Mouse (Mus musculus) forebrain, embryonic 14.5 days (tissue): Measurements from ENCODE around the gene Atxn7l1. TPM values are rescaled to one million over a fixed set of nuclear protein-coding genes. Genes with fewer than 3 reads are reported as not detected.

Source experiments
- ATAC-seq: fragments of 200-750 bp; cut with Nextera tagmentation; 2 replicates; pipeline ENCODE4 v1.8.0; 2017; ENCODE audit warnings: mild to moderate bottlenecking, moderate library complexity
- DNase-seq: peaks from one replicate; pipeline ENCODE4 v3.0.0-alpha.2; 2015; ENCODE audit warnings: low spot score
- H3K27ac ChIP-seq: fragments of 300-500 bp; sonication (generic); 2 replicates; pipeline ENCODE4 v1.5.1; 2014; ENCODE audit warnings: low read depth, mild to moderate bottlenecking, control low read depth, low read length, moderate library complexity
- H3K27me3 ChIP-seq: fragments of 300-500 bp; sonication (generic); replicated peaks from 2 replicates; pipeline ENCODE4 v1.6.1; 2014; ENCODE audit warnings: low read length, control low read depth, mixed read lengths; ENCODE audit not compliant: control insufficient read depth, insufficient read depth
- H3K36me3 ChIP-seq: fragments of 300-500 bp; sonication (generic); 2 replicates; pipeline ENCODE4 v1.6.1; 2014; ENCODE audit warnings: low read length, control low read depth; ENCODE audit not compliant: control insufficient read depth, insufficient read depth
- H3K4me1 ChIP-seq: fragments of 300-500 bp; sonication (generic); 2 replicates; pipeline ENCODE4 v1.6.1; 2014; ENCODE audit warnings: antibody characterized with exemption, low read length, control low read depth; ENCODE audit not compliant: control insufficient read depth, insufficient read depth
- H3K4me2 ChIP-seq: fragments of 300-500 bp; sonication (generic); 2 replicates; pipeline ENCODE4 v1.6.1; 2014; ENCODE audit warnings: mild to moderate bottlenecking, control low read depth, low read length
- H3K4me3 ChIP-seq: fragments of 300-500 bp; sonication (generic); 2 replicates; pipeline ENCODE4 v1.5.1; 2014; ENCODE audit warnings: low read depth, low read length, control low read depth
- H3K9ac ChIP-seq: fragments of 300-500 bp; sonication (generic); 2 replicates; pipeline ENCODE4 v1.6.1; 2014; ENCODE audit warnings: mild to moderate bottlenecking, low read length, control low read depth, moderate library complexity
- H3K9me3 ChIP-seq: fragments of 300-500 bp; sonication (generic); replicated peaks from 2 replicates; pipeline ENCODE4 v1.6.1; 2016; ENCODE audit warnings: low read length, control low read depth, mixed read lengths; ENCODE audit not compliant: control insufficient read depth
- WGBS: fragments of 180-500 bp; shearing (Covaris S2); extraction: QIAGEN DNeasy Blood & Tissue Kit; methylation state at CpG from one replicate; pipeline ENCODE4 v1.1.7; 2014; 5-methylcytosine and 5-hydroxymethylcytosine counted together
- polyA plus RNA-seq: library from polyadenylated mRNA; unstranded; fragments of >200 nt; fragmentation: Nextera tagmentation; extraction: Ambion mirVana; gene quantifications from 2 replicates; pipeline ENCODE4 v1.2.1, GENCODE M21; 2014

Atxn7l1 gene
- polyA plus RNA-seq, 1 experiment from 2014 or later, result 18.1 TPM

DNA sequence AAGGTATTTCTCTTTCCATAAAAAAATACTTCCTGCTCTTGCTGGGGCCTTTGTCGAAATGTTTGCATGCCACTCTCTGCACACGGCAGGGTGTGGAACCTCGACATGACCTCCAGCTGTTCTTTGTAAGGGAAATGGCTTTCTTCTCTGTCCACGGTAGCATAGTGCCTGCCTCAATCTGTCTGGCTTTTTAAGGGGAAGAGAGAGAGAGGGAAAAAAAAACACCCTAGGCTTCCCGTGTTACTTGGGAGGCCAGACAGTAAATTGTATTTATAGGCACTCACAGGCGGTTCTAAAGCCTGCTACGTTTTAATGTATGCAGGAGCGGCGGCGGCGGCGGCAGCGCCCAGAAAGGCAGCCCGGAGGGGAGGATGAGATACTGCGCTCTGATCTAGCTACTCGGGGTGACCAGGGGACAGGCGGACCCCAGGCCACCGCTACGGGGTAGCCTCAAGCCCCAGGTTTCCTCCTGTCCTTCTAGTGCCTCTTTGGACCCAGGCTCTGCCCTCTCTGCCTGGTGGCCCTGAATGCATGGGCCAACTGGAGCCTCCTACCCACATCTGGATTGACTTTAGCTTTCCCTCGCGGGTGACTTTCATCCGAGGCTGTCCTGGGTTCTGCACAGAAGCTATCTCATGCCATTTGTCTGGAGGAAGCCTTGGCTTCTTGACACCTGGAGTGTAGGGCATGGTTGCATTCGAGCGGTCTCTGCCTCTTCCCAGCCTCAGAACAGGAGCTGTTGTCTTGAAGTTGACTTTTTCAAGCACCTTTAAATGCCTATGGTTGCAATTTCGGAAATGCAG is 197.7 kb downstream of the Atxn7l1 start:
- Histone ChIP-seq H3K4me1 (peaks cover 32% of the 10 kb centered on the region), H3K4me2 (peak overlapping the region; percentile 43), H3K9ac (peak overlapping the region; percentile 52), H3K27ac (peak overlapping the region; percentile 40), H3K4me3 (no peak overlapping the region), H3K9me3 (no peaks in the 10 kb centered on the region), H3K27me3 (no peaks in the 10 kb centered on the region), H3K36me3 (no peaks in the 10 kb centered on the region)
- ATAC-seq (0 out of 2 replicates have a peak, but pooled peaks have one; percentile 13), DNase-seq (peak; percentile 59)
- 10% methylated on average over 25 of the region's 25 CpGs for WGBS

DNA sequence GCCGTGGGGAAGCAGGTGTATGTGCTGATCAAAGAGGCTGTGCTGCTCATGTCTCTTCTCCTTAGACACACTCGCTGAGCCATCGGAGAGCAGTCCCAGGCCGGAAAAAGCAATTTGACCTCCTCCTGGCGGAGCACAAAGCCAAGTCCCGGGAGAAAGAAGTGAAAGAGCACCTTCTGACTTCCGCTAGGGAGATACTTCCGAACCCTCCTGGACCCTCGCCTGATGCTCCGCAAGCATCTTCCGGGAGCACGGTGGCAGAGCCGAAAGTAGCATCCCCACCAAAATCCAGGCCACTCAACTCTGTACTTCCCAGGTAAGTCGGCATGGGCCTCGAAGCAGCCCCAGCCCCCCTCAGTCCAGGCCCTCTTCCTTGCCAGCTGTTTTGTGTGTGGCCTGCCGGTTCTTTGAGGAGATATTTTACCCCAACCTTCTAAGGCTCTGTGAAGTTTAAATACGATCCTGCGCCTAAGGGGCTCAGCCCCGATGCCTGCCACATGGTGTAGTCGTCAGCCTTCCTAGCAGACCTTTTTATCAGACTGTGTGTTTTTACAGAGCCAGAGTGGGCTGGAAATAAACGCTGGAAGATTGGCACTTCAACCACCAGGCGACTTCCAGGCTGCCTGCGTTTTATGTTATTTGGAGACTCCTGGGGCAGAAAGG is 198.4 kb downstream of the Atxn7l1 start:
- WGBS, result 42% methylated on average over 23 of the region's 23 CpGs
- no peak overlapping the region; the same call in 1 of the 2 replicates for H3K9ac ChIP-seq
- no peak for DNase-seq
- no peaks in the 10 kb centered on the region for H3K36me3 ChIP-seq
- H3K9me3 ChIP-seq, result no peaks in the 10 kb centered on the region
- peaks cover 25% of the 10 kb centered on the region for H3K4me1 ChIP-seq
- ATAC-seq, result no peak
- peak overlapping the region; percentile 43 for H3K4me2 ChIP-seq
- no peaks in the 10 kb centered on the region for H3K27me3 ChIP-seq
- H3K4me3 ChIP-seq, result no peak overlapping the region
- peak overlapping the region; percentile 40; the same call in 1 of the 2 replicates for H3K27ac ChIP-seq

DNA sequence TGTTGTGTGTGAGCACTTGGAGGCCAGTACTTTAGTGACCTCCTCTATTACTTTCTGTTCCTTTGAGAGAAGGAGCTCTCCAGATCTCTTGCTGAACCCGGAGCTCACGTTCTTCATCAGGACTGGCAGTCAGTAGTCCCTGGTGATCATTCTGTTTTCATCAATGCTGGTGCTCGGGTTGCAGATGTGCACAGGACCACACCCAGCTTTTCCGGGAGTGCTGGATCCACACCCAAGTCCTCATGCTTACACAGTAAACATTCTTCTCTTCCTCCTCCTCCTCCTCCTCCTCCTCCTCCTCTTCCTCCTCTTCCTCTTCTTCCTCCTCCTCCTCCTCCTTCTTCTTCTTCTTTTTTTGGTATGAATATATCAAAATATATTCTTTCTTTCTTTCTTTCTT is 205.2 kb downstream of the Atxn7l1 start:
- Histone ChIP-seq H3K4me1 (no peaks in the 10 kb centered on the region), H3K4me3 (no peak overlapping the region), H3K4me2 (no peak overlapping the region), H3K27me3 (no peaks in the 10 kb centered on the region), H3K9me3 (no peaks in the 10 kb centered on the region), H3K36me3 (no peaks in the 10 kb centered on the region), H3K9ac (no peak overlapping the region), H3K27ac (no peak overlapping the region)
- DNase-seq, result no peak
- WGBS, result 88% methylated on average over 4 of the region's 4 CpGs
- no peak for ATAC-seq

DNA sequence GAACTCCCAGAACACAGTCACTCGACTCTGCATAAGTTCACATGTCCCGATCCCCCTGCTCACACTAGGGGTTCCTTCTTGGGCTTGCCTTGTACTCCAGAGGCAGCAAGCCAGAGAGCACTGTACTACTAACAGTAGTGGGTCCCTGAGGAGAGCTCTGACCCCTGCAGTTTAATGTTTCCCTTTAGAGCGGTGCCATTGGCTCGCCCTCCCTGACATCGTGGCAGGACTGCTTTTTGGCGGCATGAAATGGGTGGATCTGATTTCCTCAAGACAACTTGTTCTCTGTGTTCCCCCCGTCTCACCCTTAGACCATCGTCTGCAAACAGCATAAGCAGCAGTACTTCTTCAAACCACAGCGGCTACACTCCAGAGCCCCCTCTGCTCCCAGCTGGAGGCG is 210.9 kb downstream of the Atxn7l1 start:
- DNase-seq (no peak), ATAC-seq (no peak)
- Histone ChIP-seq H3K27ac (no peak overlapping the region), H3K9ac (no peak overlapping the region), H3K27me3 (no peaks in the 10 kb centered on the region), H3K9me3 (no peaks in the 10 kb centered on the region), H3K36me3 (no peaks in the 10 kb centered on the region), H3K4me1 (0 out of 2 replicates have a peak, but pooled peaks cover 6% of the 10 kb centered on the region), H3K4me3 (no peak overlapping the region), H3K4me2 (no peak overlapping the region)
- whole genome bisulfite sequencing, result 91% methylated on average over 10 of the region's 10 CpGs

DNA sequence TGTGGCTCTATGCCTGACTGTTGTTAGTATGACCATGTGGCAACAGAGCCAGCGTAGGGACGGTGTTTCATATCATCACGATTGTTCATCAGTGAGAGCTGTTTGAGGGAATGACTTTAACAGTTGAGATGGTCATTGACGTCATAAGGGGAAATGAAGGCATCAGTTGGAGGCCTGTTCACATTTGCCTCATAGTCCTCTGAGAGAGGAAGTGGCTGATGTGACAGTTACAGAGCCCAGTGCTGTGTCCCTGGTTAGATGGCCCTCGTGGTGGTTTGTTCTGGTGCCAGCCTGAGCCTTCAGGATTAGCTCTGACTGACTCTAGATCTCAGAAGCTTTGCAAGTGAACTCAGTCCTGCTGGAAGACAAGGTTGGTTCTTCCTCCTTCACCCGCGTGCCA is 211.7 kb downstream of the Atxn7l1 start:
- Histone ChIP-seq H3K27ac (no peak overlapping the region), H3K9ac (no peak overlapping the region), H3K4me2 (no peak overlapping the region), H3K27me3 (no peaks in the 10 kb centered on the region), H3K36me3 (no peaks in the 10 kb centered on the region), H3K4me3 (no peak overlapping the region), H3K9me3 (no peaks in the 10 kb centered on the region), H3K4me1 (0 out of 2 replicates have a peak, but pooled peaks cover 6% of the 10 kb centered on the region)
- ATAC-seq (no peak), DNase-seq (no peak)
- 95% methylated on average over 7 of the region's 7 CpGs for WGBS

DNA sequence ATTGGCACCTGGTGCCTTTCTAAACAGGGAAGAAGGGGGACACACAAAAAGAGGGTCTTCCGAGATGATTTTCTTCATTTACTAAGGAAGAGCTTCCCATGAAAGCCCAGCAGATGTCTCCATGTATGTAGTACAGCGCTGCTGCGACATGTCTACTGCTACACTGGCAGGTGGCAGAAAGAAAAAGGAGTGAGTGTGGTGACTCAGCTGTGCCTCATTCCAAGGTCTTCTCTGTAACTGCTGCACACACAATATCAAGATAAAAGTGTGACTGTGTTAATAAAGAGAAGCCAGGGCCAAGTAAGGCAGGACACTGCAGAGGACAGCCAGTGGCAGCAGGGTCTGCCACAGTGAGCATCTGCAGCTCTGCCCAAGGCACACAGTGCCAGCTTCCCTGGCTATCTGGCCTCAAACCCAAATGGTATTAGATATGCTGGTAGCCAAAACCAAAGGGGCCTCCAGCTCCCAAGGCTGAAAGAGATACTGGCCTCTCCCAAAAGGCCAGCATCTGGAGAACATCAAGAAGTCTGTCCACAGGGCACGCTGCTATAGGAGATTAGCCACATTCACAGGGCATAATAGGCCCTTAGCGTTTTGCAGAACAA is 212.5 kb downstream of the Atxn7l1 start:
- no peaks in the 10 kb centered on the region for H3K36me3 ChIP-seq
- no peak overlapping the region for H3K9ac ChIP-seq
- H3K27ac ChIP-seq, result peak overlapping the region; percentile 46
- no peak overlapping the region for H3K4me3 ChIP-seq
- no peaks in the 10 kb centered on the region for H3K9me3 ChIP-seq
- no peak for DNase-seq
- no peaks in the 10 kb centered on the region for H3K27me3 ChIP-seq
- 0 out of 2 replicates have a peak, but pooled peaks cover 6% of the 10 kb centered on the region for H3K4me1 ChIP-seq
- no peak overlapping the region for H3K4me2 ChIP-seq
- WGBS, result 80% methylated on average over 5 of the region's 5 CpGs
- 0 out of 2 replicates have a peak, but pooled peaks have one; percentile 19 for ATAC-seq

DNA sequence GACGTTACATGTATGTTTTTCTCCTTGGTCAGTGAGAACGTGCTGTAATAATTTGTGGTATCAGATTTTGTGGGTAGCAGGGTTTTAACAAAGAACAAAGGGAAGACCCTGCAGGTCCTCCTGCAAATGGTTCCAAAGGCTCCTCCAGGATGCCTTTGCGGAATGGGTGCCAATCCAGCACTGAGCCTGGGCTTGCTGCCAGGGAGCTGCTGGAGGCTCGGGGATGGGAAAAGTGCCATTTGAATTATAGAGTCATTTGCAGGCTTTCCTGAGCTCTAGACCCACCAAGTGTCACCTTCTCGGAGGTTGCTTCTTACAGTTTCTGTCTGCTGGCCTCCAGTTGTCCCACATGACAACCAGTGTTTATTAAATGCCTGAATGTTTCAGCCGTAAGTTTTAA is 213.2 kb downstream of the Atxn7l1 start:
- peak overlapping the region; percentile 67 for H3K27ac ChIP-seq
- H3K27me3 ChIP-seq, result no peaks in the 10 kb centered on the region
- 41% methylated on average over 6 of the region's 6 CpGs for WGBS
- H3K9me3 ChIP-seq, result no peaks in the 10 kb centered on the region
- 0 out of 2 replicates have a peak, but pooled peaks cover 6% of the 10 kb centered on the region for H3K4me1 ChIP-seq
- ATAC-seq (peak; percentile 77), DNase-seq (peak; percentile 91)
- H3K36me3 ChIP-seq, result no peaks in the 10 kb centered on the region
- H3K4me3 ChIP-seq, result no peak overlapping the region
- no peak overlapping the region for H3K4me2 ChIP-seq
- no peak overlapping the region for H3K9ac ChIP-seq

DNA sequence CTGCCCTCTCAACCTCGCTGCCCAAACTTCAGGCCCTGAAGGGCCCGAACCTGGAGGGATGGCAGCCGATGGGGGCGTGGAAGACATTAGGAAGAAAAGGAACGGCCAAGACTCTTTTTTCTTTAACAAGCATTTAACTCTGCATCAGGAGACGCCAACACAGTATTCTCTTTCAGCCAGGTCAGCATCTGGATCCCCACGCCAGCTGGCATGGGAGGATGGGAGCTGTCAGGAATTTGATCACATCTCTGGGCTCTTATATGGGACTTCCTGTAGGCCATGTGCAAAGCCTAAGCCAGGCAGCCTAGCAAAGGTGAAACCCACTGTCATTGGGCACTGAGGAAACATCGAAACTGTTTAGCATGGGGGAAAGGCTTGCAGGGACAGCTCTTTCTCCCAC is 217.0 kb downstream of the Atxn7l1 start:
- Histone ChIP-seq H3K36me3 (peaks cover 7% of the 10 kb centered on the region; the same call in 1 of the 2 replicates), H3K9me3 (no peaks in the 10 kb centered on the region), H3K27me3 (no peaks in the 10 kb centered on the region), H3K9ac (no peak overlapping the region), H3K4me1 (0 out of 2 replicates have a peak, but pooled peaks cover 6% of the 10 kb centered on the region), H3K4me2 (no peak overlapping the region), H3K27ac (no peak overlapping the region), H3K4me3 (no peak overlapping the region)
- no peak for ATAC-seq
- no peak for DNase-seq
- 90% methylated on average over 8 of the region's 8 CpGs for WGBS
